Mouse (Mus musculus) intestine, embryonic 14.5 days (tissue): ENCODE data around the gene Tbl1xr1. TPM values are rescaled to one million over a fixed set of nuclear protein-coding genes. Genes with fewer than 3 reads are reported as not detected.
A peak's percentile ranks its signal among the peaks of the same experiment; 100 is the strongest.

Source experiments
- ATAC-seq: fragments of 200-750 bp; cut with Nextera tagmentation; replicated peaks from 2 replicates; pipeline ENCODE4 v1.8.0; 2017; ENCODE audit warnings: low read depth, moderate number of reproducible peaks, moderate TSS enrichment, moderate library complexity; ENCODE audit not compliant: low FRiP score, low TSS enrichment
- DNase-seq: peaks from one replicate; pipeline ENCODE4 v3.0.0-alpha.2; 2018; ENCODE audit warnings: low spot score
- H3K27ac ChIP-seq: fragments of 300-500 bp; sonication (generic); 2 replicates; pipeline ENCODE4 v1.5.1; 2014; ENCODE audit warnings: low read depth, mild to moderate bottlenecking, control low read depth
- H3K27me3 ChIP-seq: fragments of 300-500 bp; sonication (generic); replicated peaks from 2 replicates; pipeline ENCODE4 v1.6.1; 2014; ENCODE audit warnings: low read length, control low read depth; ENCODE audit not compliant: control insufficient read depth, insufficient read depth
- H3K36me3 ChIP-seq: fragments of 300-500 bp; sonication (generic); 2 replicates; pipeline ENCODE4 v1.6.1; 2014; ENCODE audit warnings: low read length, control low read depth; ENCODE audit not compliant: control insufficient read depth, insufficient read depth
- H3K4me1 ChIP-seq: fragments of 300-500 bp; sonication (generic); replicated peaks from 2 replicates; pipeline ENCODE4 v1.6.1; 2014; ENCODE audit warnings: low read length, control low read depth, mixed read lengths; ENCODE audit not compliant: control insufficient read depth, insufficient read depth
- H3K4me2 ChIP-seq: fragments of 300-500 bp; sonication (generic); 2 replicates; pipeline ENCODE4 v1.6.1; 2014; ENCODE audit warnings: low read length
- H3K4me3 ChIP-seq: fragments of 300-500 bp; sonication (generic); 2 replicates; pipeline ENCODE4 v1.5.1; 2014; ENCODE audit warnings: low read depth, low read length, control low read depth, mixed read lengths
- H3K9ac ChIP-seq: fragments of 300-500 bp; sonication (generic); 2 replicates; pipeline ENCODE4 v1.6.1; 2014; ENCODE audit warnings: mild to moderate bottlenecking, low read length
- H3K9me3 ChIP-seq: fragments of 300-500 bp; sonication (generic); 2 replicates; pipeline ENCODE4 v1.6.1; 2016; ENCODE audit warnings: low read length, control low read depth; ENCODE audit not compliant: control insufficient read depth
- WGBS: fragments of 180-500 bp; shearing (Covaris S2); extraction: QIAGEN DNeasy Blood & Tissue Kit; methylation state at CpG from one replicate; pipeline ENCODE4 v1.1.7; 2014; 5-methylcytosine and 5-hydroxymethylcytosine counted together
- polyA plus RNA-seq: library from polyadenylated mRNA; unstranded; fragments of >200 nt; fragmentation: Nextera tagmentation; extraction: Ambion mirVana; gene quantifications from 2 replicates; pipeline ENCODE4 v1.2.1, GENCODE M21; 2014

The Tbl1xr1 gene
- polyA plus RNA-seq, 1 experiment from 2014 or later, result 23.9 TPM

DNA sequence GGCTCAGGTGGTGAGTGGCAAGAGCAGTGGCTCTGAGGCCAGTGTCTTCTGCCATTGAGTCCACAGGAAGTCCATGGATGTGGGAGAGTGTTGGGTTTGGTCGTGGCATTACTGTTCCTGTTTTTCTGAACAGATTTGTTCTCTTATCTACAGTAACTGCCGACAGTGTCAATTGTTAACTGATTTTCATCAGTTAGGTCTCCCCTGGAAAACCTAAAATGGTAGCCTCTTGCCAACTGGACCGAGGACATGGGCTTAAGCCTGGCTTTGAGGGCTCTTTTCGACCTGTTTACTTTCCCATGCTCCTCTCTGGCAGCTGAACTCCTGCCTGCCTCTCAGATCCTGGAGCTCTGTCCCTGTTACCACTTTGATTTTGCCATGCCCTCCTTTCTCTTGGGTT lies 5.4 kb downstream of the Tbl1xr1 start:
- H3K27ac ChIP-seq, result no peak overlapping the region
- no peaks in the 10 kb centered on the region for H3K9me3 ChIP-seq
- ATAC-seq (no peak), DNase-seq (no peak)
- H3K4me2 ChIP-seq, result no peak overlapping the region
- H3K9ac ChIP-seq, result no peak overlapping the region
- H3K36me3 ChIP-seq, result no peaks in the 10 kb centered on the region
- H3K4me1 ChIP-seq, result peaks cover 19% of the 10 kb centered on the region
- no peaks in the 10 kb centered on the region for H3K27me3 ChIP-seq
- no peak overlapping the region for H3K4me3 ChIP-seq
- 82% methylated on average over 4 of the region's 4 CpGs for WGBS

GRCm38 (mm10) chr3:22082823-22083222 lies 6.4 kb downstream of the Tbl1xr1 start:
- Histone ChIP-seq H3K4me2 (no peak overlapping the region), H3K36me3 (no peaks in the 10 kb centered on the region), H3K9me3 (no peaks in the 10 kb centered on the region), H3K9ac (no peak overlapping the region), H3K4me1 (peaks cover 19% of the 10 kb centered on the region), H3K4me3 (no peak overlapping the region), H3K27me3 (no peaks in the 10 kb centered on the region), H3K27ac (no peak overlapping the region)
- no peak for DNase-seq
- no peak for ATAC-seq
- 93% methylated on average over 4 of the region's 4 CpGs for WGBS

- no peaks in the 10 kb centered on the region for H3K9me3 ChIP-seq
- H3K4me2 ChIP-seq, result no peak overlapping the region
- DNase-seq (no peak), ATAC-seq (no peak)
- H3K27me3 ChIP-seq, result no peaks in the 10 kb centered on the region
- H3K27ac ChIP-seq, result no peak overlapping the region
- no peak overlapping the region for H3K4me3 ChIP-seq
- H3K9ac ChIP-seq, result no peak overlapping the region
- H3K4me1 ChIP-seq, result peaks cover 6% of the 10 kb centered on the region; the same call in 1 of the 2 replicates
- 69% methylated on average over 10 of the region's 10 CpGs for WGBS
- H3K36me3 ChIP-seq, result no peaks in the 10 kb centered on the region
Measured at GRCm38 (mm10) chr3:22084222-22084996, 8.0 kb downstream of the Tbl1xr1 start.

DNA sequence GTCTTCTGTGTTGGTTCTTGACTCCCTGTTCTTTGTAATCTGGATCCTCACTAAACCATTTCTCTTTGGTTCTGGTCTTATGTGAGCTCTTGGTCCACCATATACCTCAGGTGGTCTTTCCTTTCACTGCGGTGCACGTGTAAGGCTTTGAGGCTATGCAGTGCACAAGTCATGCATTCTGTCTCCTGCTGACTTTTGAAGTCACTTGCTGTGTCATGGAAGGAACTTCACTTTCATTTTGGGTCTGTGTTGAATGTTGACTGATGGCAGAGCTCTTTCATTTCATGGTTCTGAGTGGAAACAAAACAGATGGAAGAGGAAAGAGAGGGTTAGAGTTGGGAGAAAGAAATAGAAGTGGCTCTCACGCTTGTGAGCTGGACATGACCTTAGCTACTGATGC lies 13.4 kb downstream of the Tbl1xr1 start:
- no peaks in the 10 kb centered on the region for H3K9me3 ChIP-seq
- no peak overlapping the region for H3K4me3 ChIP-seq
- no peak overlapping the region for H3K9ac ChIP-seq
- H3K27ac ChIP-seq, result no peak overlapping the region
- 0 out of 2 replicates have a peak, but pooled peaks cover 13% of the 10 kb centered on the region for H3K4me1 ChIP-seq
- no peak overlapping the region for H3K4me2 ChIP-seq
- H3K27me3 ChIP-seq, result no peaks in the 10 kb centered on the region
- H3K36me3 ChIP-seq, result no peaks in the 10 kb centered on the region
- 81% methylated on average over 3 of the region's 3 CpGs for WGBS
- no peak for DNase-seq
- ATAC-seq, result no peak

- no peaks in the 10 kb centered on the region for H3K9me3 ChIP-seq
- ATAC-seq (peak; percentile 81), DNase-seq (peak; percentile 55)
- no peaks in the 10 kb centered on the region for H3K36me3 ChIP-seq
- 0 out of 2 replicates have a peak, but pooled peaks cover 13% of the 10 kb centered on the region for H3K4me1 ChIP-seq
- H3K4me2 ChIP-seq, result 0 out of 2 replicates have a peak overlapping the region, but pooled peaks have one; percentile 1
- 0 out of 2 replicates have a peak overlapping the region, but pooled peaks have one; percentile 17 for H3K27ac ChIP-seq
- H3K9ac ChIP-seq, result no peak overlapping the region
- 57% methylated on average over 8 of the region's 8 CpGs for WGBS
- no peak overlapping the region for H3K4me3 ChIP-seq
- no peaks in the 10 kb centered on the region for H3K27me3 ChIP-seq
Measured at GRCm38 (mm10) chr3:22090431-22091265, 14.2 kb downstream of the Tbl1xr1 start.

DNA sequence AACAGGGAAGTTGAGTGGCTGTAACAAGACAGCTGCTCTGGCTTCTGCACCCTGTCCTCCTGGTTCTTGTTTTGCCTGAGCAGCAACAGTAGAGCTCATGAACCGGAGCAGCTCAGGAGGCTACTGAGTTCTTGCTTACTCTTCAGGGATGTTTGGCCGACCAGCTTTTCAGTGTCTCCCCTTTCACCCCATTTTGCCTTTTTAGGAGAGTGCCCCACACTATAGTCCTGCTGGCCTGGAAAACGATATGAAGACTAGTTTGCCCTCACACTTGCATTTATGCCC lies 14.8 kb downstream of the Tbl1xr1 start:
- H3K27me3 ChIP-seq, result no peaks in the 10 kb centered on the region
- no peaks in the 10 kb centered on the region for H3K36me3 ChIP-seq
- H3K9me3 ChIP-seq, result no peaks in the 10 kb centered on the region
- 0 out of 2 replicates have a peak, but pooled peaks cover 13% of the 10 kb centered on the region for H3K4me1 ChIP-seq
- no peak for DNase-seq
- 54% methylated on average over 3 of the region's 3 CpGs for WGBS
- H3K27ac ChIP-seq, result 0 out of 2 replicates have a peak overlapping the region, but pooled peaks have one; percentile 17
- no peak for ATAC-seq
- no peak overlapping the region for H3K9ac ChIP-seq
- H3K4me3 ChIP-seq, result no peak overlapping the region
- H3K4me2 ChIP-seq, result no peak overlapping the region

- 53% methylated on average over 3 of the region's 3 CpGs for WGBS
- no peak overlapping the region for H3K4me2 ChIP-seq
- DNase-seq (peak; percentile 48), ATAC-seq (no peak)
- H3K27me3 ChIP-seq, result no peaks in the 10 kb centered on the region
- no peak overlapping the region for H3K27ac ChIP-seq
- H3K9me3 ChIP-seq, result no peaks in the 10 kb centered on the region
- H3K4me1 ChIP-seq, result 0 out of 2 replicates have a peak, but pooled peaks cover 13% of the 10 kb centered on the region
- H3K36me3 ChIP-seq, result no peaks in the 10 kb centered on the region
- H3K9ac ChIP-seq, result no peak overlapping the region
- H3K4me3 ChIP-seq, result no peak overlapping the region
Measured at GRCm38 (mm10) chr3:22091681-22092080, 15.2 kb downstream of the Tbl1xr1 start.

DNA sequence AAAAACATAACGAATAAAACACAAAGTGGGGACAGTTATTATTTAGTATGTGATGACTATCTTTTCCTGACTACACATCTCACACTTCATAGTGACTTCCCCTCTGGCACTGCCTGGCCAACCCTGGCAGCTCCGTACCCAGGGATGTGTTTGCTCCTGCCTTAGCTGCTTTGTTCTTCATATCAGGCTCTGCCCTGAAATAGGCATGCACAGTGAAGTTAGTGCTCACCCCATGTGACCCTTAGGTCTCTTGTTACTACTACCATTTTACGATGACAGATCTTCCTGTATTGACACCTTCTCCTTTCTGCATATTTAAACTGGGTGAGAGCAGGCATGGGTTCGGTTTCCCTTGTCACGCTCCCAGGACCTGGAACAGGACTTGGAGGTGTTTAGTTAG lies 16.3 kb downstream of the Tbl1xr1 start:
- Histone ChIP-seq H3K36me3 (no peaks in the 10 kb centered on the region), H3K4me1 (0 out of 2 replicates have a peak, but pooled peaks cover 13% of the 10 kb centered on the region), H3K4me2 (no peak overlapping the region), H3K4me3 (no peak overlapping the region), H3K9me3 (no peaks in the 10 kb centered on the region), H3K27ac (no peak overlapping the region), H3K9ac (no peak overlapping the region), H3K27me3 (no peaks in the 10 kb centered on the region)
- ATAC-seq (no peak), DNase-seq (peak; percentile 42)
- WGBS, result 73% methylated on average over 5 of the region's 5 CpGs
